Comparison of ENCODE assay signal across 24 mouse cellular contexts in genomic region chr11:20613223-20613622, GRCm38 (mm10).
DNase-seq lines count a peak whose midpoint lies in the region; ATAC-seq and TF ChIP-seq lines count a peak whose summit lies in the region.
"Had no signal": no experiment of that assay in that cellular context is flagged by ENCODE, and none has a peak within 500 bp of the region (broad histone marks: within the 10 kb centered on the region; RNA-seq: fewer than 3 reads in every experiment).

No protein-coding gene starts in this region.

- H3K27ac ChIP-seq in heart, embryonic 12.5 days (ENCODE audit: poor library complexity, severe bottlenecking), result no peak overlapping the region
- H3K27ac ChIP-seq in lung, embryonic 14.5 days (ENCODE audit: low read depth), result no peak overlapping the region
- H3K27ac ChIP-seq: embryonic facial prominence, embryonic 10.5 days; embryonic facial prominence, embryonic 12.5 days; forebrain, embryonic 13.5 days; forebrain, embryonic 15.5 days had no signal

- H3K4me2 ChIP-seq in heart, embryonic 12.5 days, result no peak overlapping the region
- no peak overlapping the region for H3K4me2 ChIP-seq in lung, embryonic 14.5 days
- H3K4me2 ChIP-seq: embryonic facial prominence, embryonic 12.5 days; forebrain, embryonic 13.5 days; forebrain, embryonic 15.5 days had no signal

- ATAC-seq in heart, embryonic 12.5 days (ENCODE audit: insufficient number of reproducible peaks, low FRiP score), result no peak
- ATAC-seq in lung, embryonic 14.5 days (ENCODE audit: insufficient read depth), result 0 out of 2 replicates have a peak, but pooled peaks have one; percentile 21
- ATAC-seq: activated CD4-positive, CD25-positive, alpha-beta regulatory T cell, adult 4 months; CD4-positive, CD25-positive, alpha-beta regulatory T cell, adult 4 months; forebrain, embryonic 13.5 days; forebrain, embryonic 15.5 days; Patski had no signal

- H3K27me3 ChIP-seq in heart, embryonic 12.5 days (replicated peaks), result no peaks in the 10 kb centered on the region
- H3K27me3 ChIP-seq in lung, embryonic 14.5 days (ENCODE audit: insufficient read depth, low read length), result no peaks in the 10 kb centered on the region
- H3K27me3 ChIP-seq: CH12.LX; embryonic facial prominence, embryonic 12.5 days; forebrain, embryonic 13.5 days; forebrain, embryonic 15.5 days; Patski had no signal

- H3K9me3 ChIP-seq in heart, embryonic 12.5 days (replicated peaks), result no peaks in the 10 kb centered on the region
- H3K9me3 ChIP-seq in lung, embryonic 14.5 days (ENCODE audit: low read depth, low read length), result no peaks in the 10 kb centered on the region
- H3K9me3 ChIP-seq: embryonic facial prominence, embryonic 10.5 days; embryonic facial prominence, embryonic 12.5 days; forebrain, embryonic 13.5 days; forebrain, embryonic 15.5 days; G1E had no signal

- no peak for TF ChIP-seq CTCF in lung, embryonic 14.5 days (IDR thresholded peaks at IDR 0.05; ENCODE audit: low read depth)

- H3K9ac ChIP-seq in heart, embryonic 12.5 days, result no peak overlapping the region
- no peak overlapping the region for H3K9ac ChIP-seq in lung, embryonic 14.5 days
- H3K9ac ChIP-seq: embryonic facial prominence, embryonic 12.5 days; forebrain, embryonic 13.5 days; forebrain, embryonic 15.5 days had no signal

- no peak overlapping the region for H3K4me3 ChIP-seq in heart, embryonic 12.5 days
- no peak overlapping the region for H3K4me3 ChIP-seq in lung, embryonic 14.5 days (ENCODE audit: low read depth, low read length)
- H3K4me3 ChIP-seq: embryonic facial prominence, embryonic 10.5 days; embryonic facial prominence, embryonic 12.5 days; forebrain, embryonic 13.5 days; forebrain, embryonic 15.5 days had no signal

- 80% methylated on average over 4 of the region's 4 CpGs for WGBS in heart, embryonic 12.5 days
- WGBS in lung, embryonic 14.5 days, result 62% methylated on average over 4 of the region's 4 CpGs

- DNase-seq in heart, adult 11 months, result peak; percentile 82
- DNase-seq in lung, embryonic 14.5 days, result peak; percentile 34
- DNase-seq in lung, postnatal 4 days, result no peak
- DNase-seq in lung, postnatal 10 days, result peak; percentile 13
- no peak for DNase-seq in lung, adult 18-20 months
- DNase-seq: adrenal gland, adult 8-10 months; adrenal gland, postnatal 14 days; adrenal gland, postnatal 36 days; B cell, adult 2 months; cerebellum, adult 11-12 months; cerebellum, adult 2 months; cerebellum, adult 9-10 months; cerebellum, postnatal 10 days; cerebellum, postnatal 25 days had no signal

- peaks cover 21% of the 10 kb centered on the region for H3K4me1 ChIP-seq in heart, embryonic 12.5 days (replicated peaks)
- no peaks in the 10 kb centered on the region for H3K4me1 ChIP-seq in lung, embryonic 14.5 days (ENCODE audit: insufficient read depth)
- H3K4me1 ChIP-seq: forebrain, embryonic 15.5 days had no signal

- no peaks in the 10 kb centered on the region for H3K36me3 ChIP-seq in heart, embryonic 12.5 days
- H3K36me3 ChIP-seq in lung, embryonic 14.5 days (ENCODE audit: insufficient read depth), result no peaks in the 10 kb centered on the region
- H3K36me3 ChIP-seq: embryonic facial prominence, embryonic 10.5 days; embryonic facial prominence, embryonic 12.5 days; forebrain, embryonic 15.5 days; G1E had no signal

Comparison
In these comparisons a context has a peak if more than half of its experiments do, and no peak if none do; other contexts are left out.
1. DNase-seq: peak in heart, adult 11 months (single experiment), lung, embryonic 14.5 days (single experiment) and lung, postnatal 10 days (single experiment); none in lung, postnatal 4 days (0 of 2) and lung, adult 18-20 months (0 of 2).